Comparison of ENCODE assay signal across 11 mouse cellular contexts in the genomic region with DNA sequence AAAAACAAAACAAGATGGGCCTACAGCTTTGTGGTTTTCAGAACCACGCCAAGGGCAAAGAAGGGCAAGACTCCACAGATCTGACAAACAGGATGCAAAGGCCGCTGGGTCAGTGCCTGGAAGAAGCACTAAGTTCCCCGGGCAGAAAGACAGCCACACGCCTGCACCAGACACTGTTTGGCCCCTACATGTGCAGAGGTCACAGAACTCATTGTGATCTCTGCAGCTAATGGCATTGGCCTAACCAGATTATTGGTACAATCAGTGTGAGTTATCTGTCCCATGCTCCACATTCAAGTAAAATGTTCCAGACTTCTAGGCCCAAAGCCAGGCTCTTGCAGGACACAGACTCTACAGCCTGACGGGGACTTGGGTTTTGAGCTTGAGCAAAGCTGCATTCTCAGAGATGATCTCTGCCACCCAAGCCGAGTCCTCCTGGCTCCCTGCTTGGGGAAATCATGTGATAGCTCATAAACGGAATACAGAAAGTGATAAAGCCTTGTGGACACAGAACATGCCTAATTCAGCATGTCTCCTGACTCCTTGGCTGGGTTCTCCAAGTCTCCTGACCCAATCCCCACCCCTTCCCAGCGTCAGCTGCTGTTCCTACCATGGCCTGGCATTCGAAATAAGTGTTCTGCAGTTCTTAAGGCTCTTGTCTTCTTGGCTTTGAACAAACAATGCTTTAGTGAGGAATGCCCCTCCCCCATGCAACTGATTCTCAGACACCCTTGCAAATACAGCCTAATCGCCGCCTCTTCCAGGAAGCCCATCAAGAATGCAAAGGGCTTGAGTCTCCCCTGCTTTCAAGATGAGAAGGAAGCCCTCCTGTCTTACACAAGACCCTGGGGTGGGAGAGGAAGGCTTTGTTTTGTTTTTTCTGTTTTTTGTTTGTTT. TPM values are rescaled to one million over a fixed set of nuclear protein-coding genes. Genes with fewer than 3 reads are reported as not detected.
DNase-seq lines count a peak whose midpoint lies in the region; ATAC-seq and TF ChIP-seq lines count a peak whose summit lies in the region.
"Had no signal": no experiment of that assay in that cellular context is flagged by ENCODE, and none has a peak within 500 bp of the region (broad histone marks: within the 10 kb centered on the region; RNA-seq: fewer than 3 reads in every experiment).

No protein-coding gene starts in this region.

- 73% methylated on average over 11 of the region's 11 CpGs for WGBS in liver, adult 2 months
- WGBS in liver, postnatal 0 days (ENCODE audit: insufficient replicate concordance): 58% methylated on average over 11 of the region's 11 CpGs
- WGBS in neural tube, embryonic 15.5 days: 76% methylated on average over 11 of the region's 11 CpGs

- no peak for ATAC-seq in liver, postnatal 0 days
- ATAC-seq in neural tube, embryonic 15.5 days (ENCODE audit: low FRiP score): no peak
- ATAC-seq: liver, embryonic 12.5 days had no signal

- no peak overlapping the region for H3K4me3 ChIP-seq in liver, adult 2 months (ENCODE audit: insufficient read depth, low read depth, low read length)
- no peak overlapping the region for H3K4me3 ChIP-seq in liver, postnatal 0 days (ENCODE audit: low read depth, low read length)
- no peak overlapping the region for H3K4me3 ChIP-seq in embryonic fibroblast, embryonic 13.5 days (ENCODE audit: insufficient read depth, low read length)
- no peak overlapping the region for H3K4me3 ChIP-seq in neural tube, embryonic 15.5 days (replicated peaks)
- H3K4me3 ChIP-seq: liver, embryonic 12.5 days had no signal

- H3K4me1 ChIP-seq in liver, adult 2 months (ENCODE audit: control insufficient read depth, insufficient read depth, low read length): peaks cover 2% of the 10 kb centered on the region; the same call in 1 of the 2 replicates
- H3K4me1 ChIP-seq in liver, postnatal 0 days (ENCODE audit: insufficient read depth): no peaks in the 10 kb centered on the region; the same call in 1 of the 2 replicates
- peaks cover 41% of the 10 kb centered on the region for H3K4me1 ChIP-seq in embryonic fibroblast, embryonic 13.5 days (ENCODE audit: control insufficient read depth, insufficient read depth, low read length)
- peaks cover 7% of the 10 kb centered on the region; the same call in 1 of the 2 replicates for H3K4me1 ChIP-seq in neural tube, embryonic 15.5 days

- H3K9me3 ChIP-seq in liver, postnatal 0 days (ENCODE audit: low read length): no peaks in the 10 kb centered on the region
- H3K9me3 ChIP-seq in neural tube, embryonic 15.5 days (replicated peaks): no peaks in the 10 kb centered on the region
- H3K9me3 ChIP-seq: liver, embryonic 12.5 days had no signal

- no peaks in the 10 kb centered on the region for H3K36me3 ChIP-seq in liver, adult 2 months (ENCODE audit: control insufficient read depth, insufficient read depth, low read length)
- no peaks in the 10 kb centered on the region for H3K36me3 ChIP-seq in liver, postnatal 0 days (replicated peaks; ENCODE audit: insufficient read depth, low read length)
- no peaks in the 10 kb centered on the region for H3K36me3 ChIP-seq in neural tube, embryonic 15.5 days
- H3K36me3 ChIP-seq: liver, embryonic 12.5 days had no signal

- peak overlapping the region; percentile 19 for H3K27ac ChIP-seq in liver, adult 2 months (replicated peaks; ENCODE audit: insufficient read depth, low read depth, low read length)
- H3K27ac ChIP-seq in liver, postnatal 0 days (ENCODE audit: low read depth): no peak overlapping the region
- H3K27ac ChIP-seq in embryonic fibroblast, embryonic 13.5 days (ENCODE audit: insufficient read depth, low read length): peak overlapping the region; percentile 68
- H3K27ac ChIP-seq in neural tube, embryonic 15.5 days (replicated peaks): no peak overlapping the region
- H3K27ac ChIP-seq: liver, embryonic 12.5 days had no signal

- TF ChIP-seq POLR2A in liver, adult 2 months (IDR thresholded peaks at IDR 0.05; ENCODE audit: extremely low read depth, insufficient read depth, low read length): no peak
- TF ChIP-seq POLR2A in embryonic fibroblast, embryonic 13.5 days (IDR thresholded peaks at IDR 0.05; ENCODE audit: low read depth, low read length): no peak

- H3K79me2 ChIP-seq in liver, adult 2 months (ENCODE audit: control insufficient read depth, insufficient read depth, low read length): no peaks in the 10 kb centered on the region

- no peaks in the 10 kb centered on the region for H3K27me3 ChIP-seq in liver, adult 2 months (ENCODE audit: control insufficient read depth, insufficient read depth, low read length)
- H3K27me3 ChIP-seq in liver, postnatal 0 days (ENCODE audit: insufficient read depth, low read length): no peaks in the 10 kb centered on the region
- no peaks in the 10 kb centered on the region for H3K27me3 ChIP-seq in neural tube, embryonic 15.5 days (replicated peaks)
- H3K27me3 ChIP-seq: liver, embryonic 12.5 days had no signal

- TF ChIP-seq EP300 in liver, postnatal 0 days (IDR thresholded peaks at IDR 0.05; ENCODE audit: low read depth): no peak

- H3K4me2 ChIP-seq in liver, postnatal 0 days (ENCODE audit: low read depth, low read length): no peak overlapping the region
- no peak overlapping the region for H3K4me2 ChIP-seq in neural tube, embryonic 15.5 days
- H3K4me2 ChIP-seq: liver, embryonic 12.5 days had no signal

- TF ChIP-seq CTCF in liver, adult 2 months (IDR thresholded peaks at IDR 0.05; ENCODE audit: low read depth, low read length): no peak
- no peak for TF ChIP-seq CTCF in liver, postnatal 0 days (IDR thresholded peaks at IDR 0.05; ENCODE audit: low read depth)
- TF ChIP-seq CTCF in embryonic fibroblast, embryonic 13.5 days (IDR thresholded peaks at IDR 0.05; ENCODE audit: borderline replicate concordance, insufficient read depth, low read length): no peak

- peak; percentile 42 for DNase-seq in liver, adult 2 months (ENCODE audit: extremely low read depth, low read depth, low spot score)
- no peak for DNase-seq in liver, postnatal 0 days
- peak; percentile 37 for DNase-seq in heart, postnatal 4 days
- peak; percentile 56 for DNase-seq in skeletal muscle tissue, adult 2 months (ENCODE audit: low read depth, low spot score)
- DNase-seq in testis, postnatal 14 days (ENCODE audit: low spot score): no peak
- DNase-seq in ovary, postnatal 10 days (ENCODE audit: low spot score): no peak
- DNase-seq: cerebellum, postnatal 10 days; right cerebral cortex, postnatal 25 days had no signal

- no peak overlapping the region for H3K9ac ChIP-seq in liver, adult 2 months (ENCODE audit: low read depth, low read length)
- no peak overlapping the region for H3K9ac ChIP-seq in liver, postnatal 0 days (replicated peaks)
- H3K9ac ChIP-seq in neural tube, embryonic 15.5 days (replicated peaks): no peak overlapping the region
- H3K9ac ChIP-seq: liver, embryonic 12.5 days had no signal

RNA-seq across cellular contexts. Expression of a gene that starts 20.1 kb away (rescaled TPM):
- total RNA-seq in liver, adult 2 months (2014; rRNA removed): 0.65 and 1.0 TPM in 2 replicates
- 0.39 and 0.46 TPM in 2 replicates for polyA plus RNA-seq in liver, adult 2 months (2012; rRNA removed)
- polyA plus RNA-seq in liver, postnatal 0 days (2015; fragmentation: Nextera tagmentation; extraction: Ambion mirVana): 1.2 and 1.7 TPM in 2 replicates
- 130 and 148 TPM in 2 replicates for polyA plus RNA-seq in embryonic fibroblast, embryonic 13.5 days (2011; ENCODE audit: insufficient read length, low read depth, missing spikeins)
- total RNA-seq in heart, postnatal 4 days (2021): 10 to 100 TPM; 82.6 to 87.6 TPM
- 28.9 and 32.9 TPM in 2 replicates for polyA plus RNA-seq in neural tube, embryonic 15.5 days (2015; fragmentation: Nextera tagmentation; extraction: Ambion mirVana)

Comparison
In these comparisons a context has a peak if more than half of its experiments do, and no peak if none do; other contexts are left out.
1. DNase-seq: peak in liver, adult 2 months (single experiment), heart, postnatal 4 days (single experiment) and skeletal muscle tissue, adult 2 months (single experiment); none in liver, postnatal 0 days (single experiment), testis, postnatal 14 days (single experiment) and ovary, postnatal 10 days (single experiment).
2. H3K27ac ChIP-seq: peak in liver, adult 2 months (single experiment) and embryonic fibroblast, embryonic 13.5 days (single experiment); none in liver, postnatal 0 days (single experiment) and neural tube, embryonic 15.5 days (single experiment).
3. RNA of a gene that starts 20.1 kb away (polyA plus RNA-seq): 130 to 148 TPM in embryonic fibroblast, embryonic 13.5 days and 28.9 to 32.9 TPM in neural tube, embryonic 15.5 days; 1.2 to 1.7 TPM in liver, postnatal 0 days and 0.39 to 0.46 TPM in liver, adult 2 months; every median in the first group is over 10 times any median in the second.